Mouse (Mus musculus) right cerebral cortex, postnatal 14 days (tissue): Measurements from ENCODE around the gene Hddc3.
A peak's percentile ranks its signal among the peaks of the same experiment; 100 is the strongest.
"Not testable (repeated sequence)": the region's sequence is repeated elsewhere in the genome, so short reads cannot be mapped to it uniquely, and the experiment has no call there.

Source experiments
- DNase-seq: peaks from one replicate; pipeline ENCODE4 v3.0.0; 2022

Hddc3 gene

GRCm38 (mm10) chr7:80371041-80371751 lies 28.3 kb downstream of the Hddc3 start, which contains the start of gene Man2a2:
TSS of gene Man2a2 (minus strand) at chr7:80371375.
- peak; percentile 82 for DNase-seq

- no peak for DNase-seq
Observed at GRCm38 (mm10) chr7:80372166-80372565, 29.3 kb downstream of the Hddc3 start.

GRCm38 (mm10) chr7:80372667-80373066 lies 29.8 kb downstream of the Hddc3 start:
- DNase-seq = no peak

GRCm38 (mm10) chr7:80373352-80373751 lies 30.4 kb downstream of the Hddc3 start:
- DNase-seq = no peak

- no peak for DNase-seq
Observed at GRCm38 (mm10) chr7:80373850-80374249, 30.9 kb downstream of the Hddc3 start.

GRCm38 (mm10) chr7:80374280-80374679 lies 31.4 kb downstream of the Hddc3 start:
- no peak for DNase-seq

- DNase-seq = no peak
Observed at GRCm38 (mm10) chr7:80374733-80375132, 31.8 kb downstream of the Hddc3 start.

GRCm38 (mm10) chr7:80375376-80376039 lies 32.6 kb downstream of the Hddc3 start:
- DNase-seq = no peak

- no peak for DNase-seq
Observed at GRCm38 (mm10) chr7:80376192-80376591, 33.3 kb downstream of the Hddc3 start.

GRCm38 (mm10) chr7:80377471-80377870 lies 34.6 kb downstream of the Hddc3 start:
- peak; percentile 60 for DNase-seq

- no peak for DNase-seq
Observed at GRCm38 (mm10) chr7:80379531-80379930, 36.6 kb downstream of the Hddc3 start.

GRCm38 (mm10) chr7:80382919-80383318 lies 40.0 kb downstream of the Hddc3 start:
- DNase-seq = no peak

GRCm38 (mm10) chr7:80386235-80386930 lies 43.5 kb downstream of the Hddc3 start:
- DNase-seq = peak; percentile 97

GRCm38 (mm10) chr7:80387033-80387632 lies 44.2 kb downstream of the Hddc3 start:
- DNase-seq = no peak

GRCm38 (mm10) chr7:80387633-80388543 lies 45.0 kb downstream of the Hddc3 start, which contains the start of gene Fes:
TSS of gene Fes (minus strand) at chr7:80387946.
- no peak for DNase-seq

- no peak for DNase-seq
Observed at GRCm38 (mm10) chr7:80392119-80392518, 49.2 kb downstream of the Hddc3 start.

- DNase-seq = no peak
Observed at GRCm38 (mm10) chr7:80394600-80394999, 51.7 kb downstream of the Hddc3 start.

GRCm38 (mm10) chr7:80396427-80396826 lies 53.5 kb downstream of the Hddc3 start:
- not testable (repeated sequence) for DNase-seq

GRCm38 (mm10) chr7:80397986-80398385 lies 55.1 kb downstream of the Hddc3 start:
- DNase-seq = no peak

- DNase-seq = no peak
Observed at GRCm38 (mm10) chr7:80398654-80399444, 55.9 kb downstream of the Hddc3 start.

- DNase-seq = no peak
Observed at GRCm38 (mm10) chr7:80400099-80400498, 57.2 kb downstream of the Hddc3 start.
